ENCODE assay signal across 7 mouse cellular contexts in the genomic region with DNA sequence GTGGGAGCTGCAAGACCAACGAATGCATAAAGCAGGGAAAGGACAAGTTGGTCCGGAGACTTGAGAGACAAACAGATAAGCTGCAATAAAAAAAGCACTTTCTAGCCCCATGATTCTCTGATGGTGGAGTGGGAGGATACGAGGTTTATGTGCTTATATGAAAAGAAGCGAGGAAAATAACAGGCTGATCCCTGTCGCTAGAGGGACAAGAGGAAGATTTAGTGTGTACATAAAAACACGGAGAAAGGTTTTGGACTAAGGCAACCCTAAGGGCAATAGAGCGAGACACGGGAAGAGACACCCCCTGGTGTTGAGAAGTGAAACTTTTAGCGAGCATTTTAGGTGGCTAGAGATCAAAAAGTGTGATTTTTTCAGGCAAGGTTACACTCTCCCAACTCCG. TPM values are rescaled to one million over a fixed set of nuclear protein-coding genes. Genes with fewer than 3 reads are reported as not detected.
DNase-seq lines count a peak whose midpoint lies in the region; ATAC-seq and TF ChIP-seq lines count a peak whose summit lies in the region.

No protein-coding gene starts in this region.

- dilution Hi-C loops in CH12.LX (cut with MboI; ENCODE audit: extremely low pct_ligation_motif_present, extremely low pct_unique_long_range_greater_than_20kb, low sequenced_read_pairs) = no loop called here

- in situ Hi-C loops in CH12.LX (cut with MboI; ENCODE audit: low pct_ligation_motif_present, low pct_unique_long_range_greater_than_20kb, low sequenced_read_pairs) = loop anchor here (10.0 kb wide), 1 partner anchor 57 kb away; no protein-coding TSS in a partner anchor

- WGBS in embryonic facial prominence, embryonic 12.5 days = 2% methylated on average over 10 of the region's 10 CpGs
- 1% methylated on average over 10 of the region's 10 CpGs for WGBS in hindbrain, embryonic 15.5 days
- 2% methylated on average over 10 of the region's 10 CpGs for WGBS in liver, embryonic 16.5 days (ENCODE audit: insufficient replicate concordance)
- 2% methylated on average over 10 of the region's 10 CpGs for WGBS in neural tube, embryonic 13.5 days

- H3K27ac ChIP-seq in CH12.LX (ENCODE audit: insufficient read depth, low read depth) = no peak overlapping the region
- peak overlapping the region; percentile 96 for H3K27ac ChIP-seq in embryonic facial prominence, embryonic 12.5 days
- H3K27ac ChIP-seq in hindbrain, embryonic 15.5 days (replicated peaks) = peak overlapping the region; percentile 73
- H3K27ac ChIP-seq in liver, embryonic 16.5 days (ENCODE audit: low read length) = peak overlapping the region; percentile 61
- peak overlapping the region; percentile 78 for H3K27ac ChIP-seq in neural tube, embryonic 13.5 days (replicated peaks)

- no peaks in the 10 kb centered on the region for H3K79me2 ChIP-seq in CH12.LX (replicated peaks; ENCODE audit: control insufficient read depth, extremely low read depth, insufficient read depth, poor library complexity, severe bottlenecking)

- no peak for TF ChIP-seq EP300 in CH12.LX (IDR thresholded peaks at IDR 0.05; ENCODE audit: low read length)

- peaks cover 0 to 17% of the 10 kb centered on the region in 2 experiments; a peak in 1 of 4 replicates for H3K4me1 ChIP-seq in CH12.LX (ENCODE audit: control insufficient read depth in 1 of 2, insufficient read depth in 2 of 2)
- H3K4me1 ChIP-seq in embryonic facial prominence, embryonic 12.5 days = peaks cover 20% of the 10 kb centered on the region
- H3K4me1 ChIP-seq in hindbrain, embryonic 15.5 days (replicated peaks) = peaks cover 48% of the 10 kb centered on the region
- peaks cover 17% of the 10 kb centered on the region for H3K4me1 ChIP-seq in liver, embryonic 16.5 days (ENCODE audit: control insufficient read depth, low read depth, low read length)
- peaks cover 54% of the 10 kb centered on the region for H3K4me1 ChIP-seq in neural tube, embryonic 13.5 days (replicated peaks)

- no peak for TF ChIP-seq POLR2A in CH12.LX (IDR thresholded peaks at IDR 0.05; ENCODE audit: low read depth, low read length)

- ATAC-seq in embryonic facial prominence, embryonic 12.5 days (ENCODE audit: insufficient number of reproducible peaks, insufficient read depth, low FRiP score, low TSS enrichment) = 0 out of 2 replicates have a peak, but pooled peaks have one; percentile 1
- ATAC-seq in hindbrain, embryonic 15.5 days (ENCODE audit: low FRiP score, low read depth) = peak; percentile 21; the same call in 1 of the 2 replicates
- no peak for ATAC-seq in liver, embryonic 16.5 days (ENCODE audit: low read depth)
- ATAC-seq in neural tube, embryonic 13.5 days (ENCODE audit: low read depth) = peak; percentile 17; the same call in 1 of the 2 replicates

- H3K9me3 ChIP-seq in CH12.LX (replicated peaks; ENCODE audit: low read length) = peaks cover 26% of the 10 kb centered on the region
- H3K9me3 ChIP-seq in embryonic facial prominence, embryonic 12.5 days = no peaks in the 10 kb centered on the region
- no peaks in the 10 kb centered on the region for H3K9me3 ChIP-seq in hindbrain, embryonic 15.5 days
- no peaks in the 10 kb centered on the region for H3K9me3 ChIP-seq in liver, embryonic 16.5 days (replicated peaks; ENCODE audit: control insufficient read depth, low read length)
- H3K9me3 ChIP-seq in neural tube, embryonic 13.5 days = no peaks in the 10 kb centered on the region

- peak; percentile 51 to 62 for DNase-seq in B cell, adult 2 months
- DNase-seq in CH12.LX (ENCODE audit: extremely low read depth) = no peak
- DNase-seq in frontal cortex, postnatal 36 days (ENCODE audit: low spot score in 2 of 2) = no peak

- H3K9ac ChIP-seq in CH12.LX (ENCODE audit: insufficient read depth, low read depth) = no peak overlapping the region
- peak overlapping the region; percentile 99 for H3K9ac ChIP-seq in embryonic facial prominence, embryonic 12.5 days
- peak overlapping the region; percentile 20; the same call in 1 of the 2 replicates for H3K9ac ChIP-seq in hindbrain, embryonic 15.5 days
- peak overlapping the region; percentile 61 for H3K9ac ChIP-seq in liver, embryonic 16.5 days (ENCODE audit: low read depth, low read length)
- H3K9ac ChIP-seq in neural tube, embryonic 13.5 days = peak overlapping the region; percentile 75

- no peak overlapping the region for H3K4me2 ChIP-seq in CH12.LX (ENCODE audit: insufficient read depth, low read depth, poor library complexity, severe bottlenecking)
- peak overlapping the region; percentile 66 for H3K4me2 ChIP-seq in embryonic facial prominence, embryonic 12.5 days (replicated peaks)
- peak overlapping the region; percentile 81 for H3K4me2 ChIP-seq in hindbrain, embryonic 15.5 days
- peak overlapping the region; percentile 62 for H3K4me2 ChIP-seq in liver, embryonic 16.5 days (ENCODE audit: low read depth, low read length)
- peak overlapping the region; percentile 82 for H3K4me2 ChIP-seq in neural tube, embryonic 13.5 days

- peaks cover 0 to 4% of the 10 kb centered on the region in 2 experiments for H3K36me3 ChIP-seq in CH12.LX (replicated peaks in 1 of 2; ENCODE audit: control insufficient read depth in 1 of 2, insufficient read depth in 1 of 2, low read length in 1 of 2)
- peaks cover 12% of the 10 kb centered on the region for H3K36me3 ChIP-seq in embryonic facial prominence, embryonic 12.5 days
- H3K36me3 ChIP-seq in hindbrain, embryonic 15.5 days = no peaks in the 10 kb centered on the region
- H3K36me3 ChIP-seq in liver, embryonic 16.5 days (ENCODE audit: control insufficient read depth, insufficient read depth) = no peaks in the 10 kb centered on the region
- peaks cover 5% of the 10 kb centered on the region; the same call in 1 of the 2 replicates for H3K36me3 ChIP-seq in neural tube, embryonic 13.5 days

- H3K4me3 ChIP-seq in CH12.LX (replicated peaks in 1 of 3; ENCODE audit: low read depth in 2 of 3, low read length in 2 of 3, poor library complexity in 1 of 3) = no peak overlapping the region
- peak overlapping the region; percentile 95 for H3K4me3 ChIP-seq in embryonic facial prominence, embryonic 12.5 days
- peak overlapping the region; percentile 51 for H3K4me3 ChIP-seq in hindbrain, embryonic 15.5 days
- H3K4me3 ChIP-seq in liver, embryonic 16.5 days (ENCODE audit: low read depth, low read length) = peak overlapping the region; percentile 67
- peak overlapping the region; percentile 63 for H3K4me3 ChIP-seq in neural tube, embryonic 13.5 days

- no peaks in the 10 kb centered on the region for H3K27me3 ChIP-seq in CH12.LX (replicated peaks)
- H3K27me3 ChIP-seq in embryonic facial prominence, embryonic 12.5 days = no peaks in the 10 kb centered on the region
- peaks cover 32% of the 10 kb centered on the region for H3K27me3 ChIP-seq in hindbrain, embryonic 15.5 days
- H3K27me3 ChIP-seq in liver, embryonic 16.5 days (ENCODE audit: control insufficient read depth, insufficient read depth, low read depth, low read length) = peaks cover 54% of the 10 kb centered on the region
- H3K27me3 ChIP-seq in neural tube, embryonic 13.5 days = peaks cover 37% of the 10 kb centered on the region

- peak; percentile 3 for TF ChIP-seq RAD21 in CH12.LX (IDR thresholded peaks at IDR 0.05; ENCODE audit: low read depth, low read length)

- peak; percentile 17 to 52; a peak in 2 of 4 replicates for TF ChIP-seq CTCF in CH12.LX (conservative IDR thresholded peaks at IDR 0.05 in 1 of 2, IDR thresholded peaks at IDR 0.05 in 1 of 2; ENCODE audit: low read depth in 2 of 2, low read length in 2 of 2)

RNA-seq across cellular contexts. Expression of a gene that starts 0.7 kb away (rescaled TPM):
- total RNA-seq in CH12.LX (2012; rRNA removed) = 0.13 TPM in 1 of 2 replicates, not detected in the other
- total RNA-seq in CH12.LX (2014; rRNA removed) = 0.09 TPM in 1 of 2 replicates, not detected in the other
- 0.18 and 0.34 TPM in 2 replicates for polyA plus RNA-seq in CH12.LX (2012; ENCODE audit: insufficient read length, low read depth)
- polyA plus RNA-seq in embryonic facial prominence, embryonic 12.5 days (2016; fragmentation: Nextera tagmentation; extraction: Ambion mirVana) = 67.8 and 69.0 TPM in 2 replicates
- 8.7 and 9.6 TPM in 2 replicates for polyA plus RNA-seq in hindbrain, embryonic 15.5 days (2015; fragmentation: Nextera tagmentation; extraction: Ambion mirVana)
- polyA plus RNA-seq in liver, embryonic 16.5 days (2015; fragmentation: Nextera tagmentation; extraction: Ambion mirVana) = 5.0 and 6.1 TPM in 2 replicates
- 11.3 and 15.5 TPM in 2 replicates for polyA plus RNA-seq in neural tube, embryonic 13.5 days (2015; fragmentation: Nextera tagmentation; extraction: Ambion mirVana)

RNA-seq across cellular contexts. Expression of a gene that starts 23.6 kb away (rescaled TPM):
- total RNA-seq in CH12.LX (2012; rRNA removed) (65.5 and 71.8 TPM in 2 replicates), CH12.LX (2014; rRNA removed) (88.6 and 94.3 TPM in 2 replicates)
- 109 and 116 TPM in 2 replicates for polyA plus RNA-seq in CH12.LX (2012; ENCODE audit: insufficient read length, low read depth)
- polyA plus RNA-seq in embryonic facial prominence, embryonic 12.5 days (2016; fragmentation: Nextera tagmentation; extraction: Ambion mirVana) = 50.5 and 52.3 TPM in 2 replicates
- 19.0 TPM in 2 replicates for polyA plus RNA-seq in hindbrain, embryonic 15.5 days (2015; fragmentation: Nextera tagmentation; extraction: Ambion mirVana)
- polyA plus RNA-seq in liver, embryonic 16.5 days (2015; fragmentation: Nextera tagmentation; extraction: Ambion mirVana) = 31.5 and 32.2 TPM in 2 replicates
- 26.3 and 28.6 TPM in 2 replicates for polyA plus RNA-seq in neural tube, embryonic 13.5 days (2015; fragmentation: Nextera tagmentation; extraction: Ambion mirVana)

RNA-seq across cellular contexts. Expression of a gene that starts 27.7 kb away (rescaled TPM):
- total RNA-seq in CH12.LX (2012; rRNA removed) (2.9 and 3.6 TPM in 2 replicates), CH12.LX (2014; rRNA removed) (1.5 TPM in 2 replicates)
- 2.7 and 3.8 TPM in 2 replicates for polyA plus RNA-seq in CH12.LX (2012; ENCODE audit: insufficient read length, low read depth)
- 9.0 and 10.1 TPM in 2 replicates for polyA plus RNA-seq in embryonic facial prominence, embryonic 12.5 days (2016; fragmentation: Nextera tagmentation; extraction: Ambion mirVana)
- 5.1 and 6.1 TPM in 2 replicates for polyA plus RNA-seq in hindbrain, embryonic 15.5 days (2015; fragmentation: Nextera tagmentation; extraction: Ambion mirVana)
- 2.3 and 2.5 TPM in 2 replicates for polyA plus RNA-seq in liver, embryonic 16.5 days (2015; fragmentation: Nextera tagmentation; extraction: Ambion mirVana)
- polyA plus RNA-seq in neural tube, embryonic 13.5 days (2015; fragmentation: Nextera tagmentation; extraction: Ambion mirVana) = 7.6 and 8.3 TPM in 2 replicates

RNA-seq across cellular contexts. Expression of a gene that starts 39.8 kb away (rescaled TPM):
- 411 and 418 TPM in 2 replicates for total RNA-seq in CH12.LX (2012; rRNA removed)
- total RNA-seq in CH12.LX (2014; rRNA removed) = 416 and 455 TPM in 2 replicates
- 299 and 371 TPM in 2 replicates for polyA plus RNA-seq in CH12.LX (2012; ENCODE audit: insufficient read length, low read depth)
- polyA plus RNA-seq in embryonic facial prominence, embryonic 12.5 days (2016; fragmentation: Nextera tagmentation; extraction: Ambion mirVana) = 381 and 403 TPM in 2 replicates
- polyA plus RNA-seq in hindbrain, embryonic 15.5 days (2015; fragmentation: Nextera tagmentation; extraction: Ambion mirVana) = 441 and 446 TPM in 2 replicates
- polyA plus RNA-seq in liver, embryonic 16.5 days (2015; fragmentation: Nextera tagmentation; extraction: Ambion mirVana) = 173 and 183 TPM in 2 replicates
- 466 and 501 TPM in 2 replicates for polyA plus RNA-seq in neural tube, embryonic 13.5 days (2015; fragmentation: Nextera tagmentation; extraction: Ambion mirVana)

RNA-seq across cellular contexts. Expression of a gene that starts 43.2 kb away (rescaled TPM):
- total RNA-seq in CH12.LX (2012; rRNA removed) = not detected in 2 replicates
- total RNA-seq in CH12.LX (2014; rRNA removed) = not detected in 2 replicates
- polyA plus RNA-seq in CH12.LX (2012; ENCODE audit: insufficient read length, low read depth) = not detected in 2 replicates
- polyA plus RNA-seq in embryonic facial prominence, embryonic 12.5 days (2016; fragmentation: Nextera tagmentation; extraction: Ambion mirVana) = 0.05 and 0.10 TPM in 2 replicates
- polyA plus RNA-seq in hindbrain, embryonic 15.5 days (2015; fragmentation: Nextera tagmentation; extraction: Ambion mirVana) = not detected in 2 replicates
- not detected in 2 replicates for polyA plus RNA-seq in liver, embryonic 16.5 days (2015; fragmentation: Nextera tagmentation; extraction: Ambion mirVana)
- 0.07 TPM in 1 of 2 replicates, not detected in the other for polyA plus RNA-seq in neural tube, embryonic 13.5 days (2015; fragmentation: Nextera tagmentation; extraction: Ambion mirVana)

Comparison
In these comparisons a context has a peak if more than half of its experiments do, and no peak if none do; other contexts are left out.
1. DNase-seq: peak in B cell, adult 2 months (2 of 2); none in CH12.LX (single experiment) and frontal cortex, postnatal 36 days (0 of 2).
2. H3K4me3 ChIP-seq: peak in embryonic facial prominence, embryonic 12.5 days (single experiment), hindbrain, embryonic 15.5 days (single experiment), liver, embryonic 16.5 days (single experiment) and neural tube, embryonic 13.5 days (single experiment); none in CH12.LX (0 of 3).